Mouse (Mus musculus): ENCODE results near the gene Nipsnap2. TPM values are rescaled to one million over a fixed set of nuclear protein-coding genes. Genes with fewer than 3 reads are reported as not detected.
A peak's percentile ranks its signal among the peaks of the same experiment; 100 is the strongest.
"Not testable (repeated sequence)": the region's sequence is repeated elsewhere in the genome, so short reads cannot be mapped to it uniquely, and the experiment has no call there.

Nipsnap2 gene
- polyA plus RNA-seq, 1 experiment from 2014 or later = 91.6 TPM

DNA sequence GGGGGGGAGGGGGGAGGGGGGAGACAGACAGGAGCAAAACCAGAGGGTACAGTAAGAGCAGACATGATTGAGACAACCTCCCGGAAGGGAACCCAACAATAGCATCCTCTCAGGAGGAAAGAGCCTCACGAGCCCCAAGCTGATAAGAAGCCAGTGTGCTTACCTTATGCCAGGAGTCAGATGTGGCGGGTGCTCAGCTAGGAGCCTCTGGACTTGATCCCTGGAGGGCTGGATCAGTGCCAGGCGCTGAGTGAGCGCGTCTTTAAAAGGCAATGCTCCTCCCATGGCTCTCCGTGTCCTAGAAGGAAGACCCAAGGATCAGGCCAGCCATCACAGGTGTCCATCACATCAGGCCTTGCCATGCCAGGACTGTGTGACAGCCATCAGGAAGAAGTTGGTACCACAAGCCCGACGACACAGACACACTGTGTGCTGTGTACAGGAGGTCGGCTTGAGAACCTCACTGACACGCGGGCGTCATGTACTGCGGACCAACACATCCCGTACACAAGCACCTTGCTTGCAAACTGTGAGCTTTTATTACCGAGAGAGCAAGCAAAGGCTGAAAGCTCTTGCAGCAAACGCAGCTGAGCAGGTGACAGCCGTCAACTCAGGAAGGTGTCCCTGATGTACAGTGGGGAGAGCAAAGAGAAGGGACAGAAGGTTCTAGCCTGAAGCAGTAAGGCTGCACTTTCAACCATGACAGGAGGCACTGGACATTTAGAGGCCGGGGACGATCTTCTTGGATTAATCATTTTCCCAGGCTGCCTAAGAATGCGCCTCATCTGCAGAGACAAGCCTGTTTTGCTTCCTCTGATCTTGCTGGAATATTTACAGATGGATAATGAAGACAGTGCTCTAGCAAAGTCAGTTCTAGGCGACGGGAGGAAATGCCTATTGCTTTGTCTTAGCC is 45.8 kb downstream of the Nipsnap2 start:
- H3K9me3 ChIP-seq = no peaks in the 10 kb centered on the region
- no peaks in the 10 kb centered on the region for H3K27me3 ChIP-seq
- no peak for ATAC-seq (ENCODE audit: low FRiP score, low read depth)
- no peak overlapping the region for H3K27ac ChIP-seq (replicated peaks)
- H3K4me1 ChIP-seq (replicated peaks) = no peaks in the 10 kb centered on the region
- no peak overlapping the region for H3K4me3 ChIP-seq
- H3K9ac ChIP-seq = no peak overlapping the region
- no peak overlapping the region for H3K4me2 ChIP-seq
- no peaks in the 10 kb centered on the region for H3K36me3 ChIP-seq
- WGBS = 90% methylated on average over 23 of the region's 23 CpGs

GRCm38 (mm10) chr5:129772433-129772832 is 47.6 kb downstream of the Nipsnap2 start:
- no peak overlapping the region for H3K9ac ChIP-seq
- no peaks in the 10 kb centered on the region for H3K9me3 ChIP-seq
- no peaks in the 10 kb centered on the region for H3K4me1 ChIP-seq (replicated peaks)
- no peak for ATAC-seq (ENCODE audit: low FRiP score, low read depth)
- no peak overlapping the region for H3K27ac ChIP-seq (replicated peaks)
- WGBS = 91% methylated on average over 10 of the region's 10 CpGs
- H3K4me2 ChIP-seq = no peak overlapping the region
- no peaks in the 10 kb centered on the region for H3K36me3 ChIP-seq
- H3K4me3 ChIP-seq = no peak overlapping the region
- H3K27me3 ChIP-seq = no peaks in the 10 kb centered on the region

- H3K4me1 ChIP-seq (replicated peaks); H3K27ac ChIP-seq (replicated peaks); H3K36me3 ChIP-seq; H3K27me3 ChIP-seq; H3K4me3 ChIP-seq; H3K9ac ChIP-seq; H3K4me2 ChIP-seq; H3K9me3 ChIP-seq; ATAC-seq (ENCODE audit: low FRiP score, low read depth): not testable (repeated sequence)
- WGBS = 92% methylated on average over 4 of the region's 4 CpGs
Measured at GRCm38 (mm10) chr5:129773330-129773729, 48.5 kb downstream of the Nipsnap2 start.

GRCm38 (mm10) chr5:129774661-129775060 is 49.8 kb downstream of the Nipsnap2 start:
- WGBS = 93% methylated on average over 3 of the region's 3 CpGs
- ATAC-seq (ENCODE audit: low FRiP score, low read depth) = no peak
- no peak overlapping the region for H3K4me2 ChIP-seq

DNA sequence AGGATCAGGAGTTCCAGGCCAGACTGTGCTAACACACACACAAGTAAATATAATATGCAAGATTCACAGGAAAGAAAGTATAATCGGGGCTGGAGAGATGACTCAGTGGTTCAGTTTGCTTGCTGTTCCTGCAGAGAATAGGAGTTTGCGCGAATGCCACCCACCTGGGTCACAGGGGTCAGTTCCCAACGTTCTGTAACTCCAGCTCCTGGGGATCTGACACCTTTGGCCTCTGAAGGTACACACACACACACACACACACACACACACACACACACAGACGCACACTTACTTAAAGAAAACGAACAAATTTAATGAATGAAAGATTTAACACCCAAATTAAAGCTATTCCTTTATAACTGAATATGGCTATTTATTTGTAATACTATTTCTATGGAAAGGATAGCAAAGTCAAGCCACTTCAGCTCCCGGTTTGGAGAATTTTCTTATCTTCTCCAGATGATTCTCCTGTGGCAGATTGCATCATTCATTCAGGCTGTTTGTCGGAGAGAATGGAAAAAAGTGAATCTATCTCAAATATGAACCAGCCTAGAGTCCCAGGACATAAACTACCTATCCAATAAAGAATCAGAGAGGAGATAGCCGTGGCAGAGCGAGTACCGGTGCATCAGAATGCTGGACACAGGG is 53.6 kb downstream of the Nipsnap2 start:
- WGBS = 41% methylated on average over 11 of the region's 11 CpGs
- Histone ChIP-seq H3K36me3 (no peaks in the 10 kb centered on the region), H3K4me3 (peak overlapping the region; percentile 51), H3K27me3 (no peaks in the 10 kb centered on the region), H3K4me1 (replicated peaks) (peaks cover 12% of the 10 kb centered on the region), H3K27ac (replicated peaks) (no peak overlapping the region; the same call in 1 of the 2 replicates), H3K9ac (peak overlapping the region; percentile 34), H3K9me3 (no peaks in the 10 kb centered on the region), H3K4me2 (peak overlapping the region; percentile 89)
- ATAC-seq (ENCODE audit: low FRiP score, low read depth) = no peak

More at GRCm38 (mm10) chr5:129774661-129775060, 49.8 kb downstream of the Nipsnap2 start:
- no peaks in the 10 kb centered on the region for H3K36me3 ChIP-seq
- H3K9me3 ChIP-seq = no peaks in the 10 kb centered on the region
- no peak overlapping the region for H3K27ac ChIP-seq (replicated peaks)
- no peak overlapping the region for H3K9ac ChIP-seq
- no peaks in the 10 kb centered on the region for H3K27me3 ChIP-seq
- H3K4me3 ChIP-seq = no peak overlapping the region
- peaks cover 9% of the 10 kb centered on the region for H3K4me1 ChIP-seq (replicated peaks)

DNA sequence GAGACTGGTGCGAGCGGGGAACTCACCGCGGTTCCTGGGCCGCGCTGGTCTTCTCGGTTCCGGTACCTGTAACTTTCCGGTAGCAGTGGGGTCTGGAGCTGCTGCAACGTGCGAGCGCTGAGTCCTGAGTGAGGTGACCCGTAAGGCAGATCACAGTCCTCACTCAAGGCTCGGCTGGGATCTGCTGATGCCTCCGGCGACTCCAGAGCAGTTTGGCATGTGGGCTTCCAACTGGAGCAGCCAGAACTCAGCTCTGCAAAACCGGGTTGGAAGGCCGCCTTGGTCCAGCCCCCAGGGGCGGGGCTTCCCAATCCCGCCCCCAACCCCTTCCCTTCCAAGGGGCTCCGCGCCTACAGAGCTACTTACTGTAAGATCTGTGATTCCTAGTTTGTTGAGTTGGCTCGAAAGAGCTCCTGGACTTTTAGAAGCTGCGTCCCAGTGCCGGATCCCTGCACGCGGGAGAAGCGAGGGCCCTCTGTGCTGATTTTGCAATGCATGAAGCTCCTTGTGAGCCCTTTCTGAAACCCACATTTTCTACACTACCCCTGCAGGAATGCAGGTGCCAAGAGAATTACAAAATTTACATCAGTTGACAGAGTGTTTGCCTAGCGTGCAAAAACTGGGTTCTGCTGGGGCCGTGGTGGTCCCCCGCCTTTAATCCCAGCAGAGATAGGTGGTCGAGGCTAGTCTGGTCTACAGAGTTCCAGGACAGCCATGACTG is 54.3 kb downstream of the Nipsnap2 start:
- WGBS = 2% methylated on average over 32 of the region's 32 CpGs
- peak; percentile 92 for ATAC-seq (ENCODE audit: low FRiP score, low read depth)

GRCm38 (mm10) chr5:129780131-129780530 is 55.3 kb downstream of the Nipsnap2 start:
- Histone ChIP-seq H3K27ac (replicated peaks) (no peak overlapping the region), H3K36me3 (no peaks in the 10 kb centered on the region), H3K9me3 (no peaks in the 10 kb centered on the region), H3K4me3 (no peak overlapping the region), H3K4me2 (no peak overlapping the region), H3K27me3 (no peaks in the 10 kb centered on the region), H3K9ac (no peak overlapping the region), H3K4me1 (replicated peaks) (peaks cover 12% of the 10 kb centered on the region)
- 95% methylated on average over 3 of the region's 3 CpGs for WGBS
- ATAC-seq (ENCODE audit: low FRiP score, low read depth) = 0 out of 2 replicates have a peak, but pooled peaks have one; percentile 2

More for the DNA sequence above, 54.3 kb downstream of the Nipsnap2 start:
- Histone ChIP-seq H3K4me3 (peak overlapping the region; percentile 51), H3K4me1 (replicated peaks) (peaks cover 12% of the 10 kb centered on the region), H3K27me3 (no peaks in the 10 kb centered on the region), H3K36me3 (no peaks in the 10 kb centered on the region), H3K27ac (replicated peaks) (peak overlapping the region; percentile 25; the same call in 1 of the 2 replicates), H3K9ac (peak overlapping the region; percentile 34), H3K4me2 (peak overlapping the region; percentile 89), H3K9me3 (no peaks in the 10 kb centered on the region)

- no peaks in the 10 kb centered on the region for H3K9me3 ChIP-seq
- H3K27ac ChIP-seq (replicated peaks) = no peak overlapping the region
- no peak overlapping the region for H3K4me2 ChIP-seq
- no peaks in the 10 kb centered on the region for H3K36me3 ChIP-seq
- 56% methylated on average over 3 of the region's 3 CpGs for WGBS
- H3K27me3 ChIP-seq = no peaks in the 10 kb centered on the region
- H3K4me3 ChIP-seq = no peak overlapping the region
- no peak for ATAC-seq (ENCODE audit: low FRiP score, low read depth)
- H3K9ac ChIP-seq = no peak overlapping the region
- peaks cover 23% of the 10 kb centered on the region for H3K4me1 ChIP-seq (replicated peaks)
Measured at GRCm38 (mm10) chr5:129782211-129782610, 57.3 kb downstream of the Nipsnap2 start.

DNA sequence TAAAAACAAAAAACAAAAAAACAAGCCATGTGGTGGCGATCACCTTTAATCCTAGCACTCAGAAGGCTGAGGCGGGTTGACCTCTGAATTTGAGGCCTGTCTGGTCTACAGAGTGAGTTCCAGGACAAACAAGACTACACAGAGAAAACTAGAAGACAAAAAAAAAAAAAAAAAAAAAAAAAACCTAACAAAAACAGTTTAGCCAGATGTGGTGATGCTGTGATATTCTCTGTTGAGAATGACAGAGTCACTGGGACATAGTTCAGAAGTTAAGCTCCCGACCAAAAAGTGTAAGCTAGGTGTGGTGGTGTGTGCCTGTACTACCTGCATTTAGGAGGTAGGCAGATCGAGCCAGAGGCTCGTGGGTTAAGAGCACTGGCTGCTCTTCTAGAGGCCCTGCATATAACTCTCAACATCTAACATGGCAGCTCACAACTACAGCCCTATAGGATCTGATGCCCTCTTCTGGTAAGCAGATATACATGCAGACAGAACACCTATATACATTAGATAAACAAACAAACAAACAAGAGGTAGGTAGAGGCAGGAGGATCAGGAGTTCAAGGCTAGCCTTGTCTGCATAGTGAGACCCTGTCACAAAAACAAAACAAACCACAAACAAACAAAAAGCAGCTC is 60.5 kb downstream of the Nipsnap2 start:
- Histone ChIP-seq H3K9ac (no peak overlapping the region), H3K36me3 (peaks cover 19% of the 10 kb centered on the region), H3K27ac (replicated peaks) (no peak overlapping the region), H3K4me3 (no peak overlapping the region), H3K4me2 (no peak overlapping the region), H3K27me3 (no peaks in the 10 kb centered on the region), H3K4me1 (replicated peaks) (peaks cover 32% of the 10 kb centered on the region), H3K9me3 (no peaks in the 10 kb centered on the region)
- WGBS = 91% methylated on average over 5 of the region's 5 CpGs
- ATAC-seq (ENCODE audit: low FRiP score, low read depth) = no peak

- Histone ChIP-seq H3K4me3 (peak overlapping the region; percentile 99), H3K4me1 (replicated peaks) (peaks cover 32% of the 10 kb centered on the region), H3K9ac (peak overlapping the region; percentile 98), H3K27ac (replicated peaks) (peak overlapping the region; percentile 99), H3K4me2 (peak overlapping the region; percentile 74), H3K9me3 (no peaks in the 10 kb centered on the region), H3K27me3 (no peaks in the 10 kb centered on the region), H3K36me3 (peaks cover 26% of the 10 kb centered on the region)
- 80% methylated on average over 6 of the region's 6 CpGs for WGBS
- no peak for ATAC-seq (ENCODE audit: low FRiP score, low read depth)
Measured at GRCm38 (mm10) chr5:129786161-129786560, 61.3 kb downstream of the Nipsnap2 start.
